Mouse (Mus musculus): ENCODE results near the gene Mrpl20. TPM values are rescaled to one million over a fixed set of nuclear protein-coding genes. Genes with fewer than 3 reads are reported as not detected.

The Mrpl20 gene
- total and polyA plus RNA-seq, 3 experiments = 50.7 to 77.9 (median 69.9) TPM

- peak overlapping the region; percentile 98 for H3K27ac ChIP-seq
- DNase-seq = no peak
- peak overlapping the region; percentile 99 for H3K4me3 ChIP-seq
- intact Hi-C loops (cut with DNase I) = loop anchor here (1.0 to 5.0 kb wide), 3 partner anchors 9 to 140 kb away; partner anchors contain the start of gene Aurkaip1
- no peak for TF ChIP-seq EP300 (IDR thresholded peaks at IDR 0.05; ENCODE audit: insufficient read depth, low read depth, low read length)
- TF ChIP-seq POLR2A (IDR thresholded peaks at IDR 0.05; ENCODE audit: insufficient read depth, low read depth, low read length) = no peak
- no peak for TF ChIP-seq CTCF (IDR thresholded peaks at IDR 0.05)
- H3K4me1 ChIP-seq (ENCODE audit: control insufficient read depth, insufficient read depth, low read length) = peaks cover 6% of the 10 kb centered on the region
- peaks cover 10% of the 10 kb centered on the region for H3K79me2 ChIP-seq (replicated peaks; ENCODE audit: control insufficient read depth, insufficient read depth, low read length)
- WGBS = under 1% methylated on average over 49 of the region's 49 CpGs
- H3K9ac ChIP-seq (ENCODE audit: low read depth, low read length) = peak overlapping the region; percentile 94
- peaks cover 27% of the 10 kb centered on the region for H3K36me3 ChIP-seq (ENCODE audit: control insufficient read depth, insufficient read depth, low read length)
- H3K27me3 ChIP-seq (ENCODE audit: control insufficient read depth, insufficient read depth, low read length) = no peaks in the 10 kb centered on the region
Observed at GRCm38 (mm10) chr4:155812665-155813181, 10.0 kb downstream of the Mrpl20 start.

- no peak for TF ChIP-seq EP300 (IDR thresholded peaks at IDR 0.05; ENCODE audit: insufficient read depth, low read depth, low read length)
- TF ChIP-seq POLR2A (IDR thresholded peaks at IDR 0.05; ENCODE audit: insufficient read depth, low read depth, low read length) = no peak
- no peak for TF ChIP-seq CTCF (IDR thresholded peaks at IDR 0.05)
- DNase-seq = no peak
- Histone ChIP-seq H3K27me3 (ENCODE audit: control insufficient read depth, insufficient read depth, low read length) (no peaks in the 10 kb centered on the region), H3K4me1 (ENCODE audit: control insufficient read depth, insufficient read depth, low read length) (peaks cover 3% of the 10 kb centered on the region), H3K4me3 (no peak overlapping the region), H3K79me2 (replicated peaks; ENCODE audit: control insufficient read depth, insufficient read depth, low read length) (peaks cover 8% of the 10 kb centered on the region), H3K27ac (no peak overlapping the region), H3K36me3 (ENCODE audit: control insufficient read depth, insufficient read depth, low read length) (peaks cover 27% of the 10 kb centered on the region), H3K9ac (ENCODE audit: low read depth, low read length) (no peak overlapping the region)
- intact Hi-C loops (cut with DNase I) = no loop called here
- WGBS = 75% methylated on average over 4 of the region's 4 CpGs
Observed at GRCm38 (mm10) chr4:155817533-155817932, 14.9 kb downstream of the Mrpl20 start.

GRCm38 (mm10) chr4:155821025-155821424, 18.3 kb downstream of the Mrpl20 start:
- intact Hi-C loops (cut with DNase I) = no loop called here
- H3K36me3 ChIP-seq (ENCODE audit: control insufficient read depth, insufficient read depth, low read length) = peaks cover 8% of the 10 kb centered on the region
- no peak overlapping the region for H3K27ac ChIP-seq
- 76% methylated on average over 7 of the region's 7 CpGs for WGBS
- H3K9ac ChIP-seq (ENCODE audit: low read depth, low read length) = no peak overlapping the region
- DNase-seq = no peak
- no peaks in the 10 kb centered on the region for H3K4me1 ChIP-seq (ENCODE audit: control insufficient read depth, insufficient read depth, low read length)
- TF ChIP-seq CTCF (IDR thresholded peaks at IDR 0.05) = peak; percentile 62
- no peak for TF ChIP-seq EP300 (IDR thresholded peaks at IDR 0.05; ENCODE audit: insufficient read depth, low read depth, low read length)
- no peak overlapping the region for H3K4me3 ChIP-seq
- H3K27me3 ChIP-seq (ENCODE audit: control insufficient read depth, insufficient read depth, low read length) = no peaks in the 10 kb centered on the region
- no peaks in the 10 kb centered on the region; the same call in 1 of the 2 replicates for H3K79me2 ChIP-seq (replicated peaks; ENCODE audit: control insufficient read depth, insufficient read depth, low read length)

- TF ChIP-seq POLR2A (IDR thresholded peaks at IDR 0.05; ENCODE audit: insufficient read depth, low read depth, low read length) = no peak
- no peak for TF ChIP-seq CTCF (IDR thresholded peaks at IDR 0.05)
- no peak for TF ChIP-seq EP300 (IDR thresholded peaks at IDR 0.05; ENCODE audit: insufficient read depth, low read depth, low read length)
- Histone ChIP-seq H3K27ac (no peak overlapping the region), H3K4me3 (no peak overlapping the region), H3K79me2 (replicated peaks; ENCODE audit: control insufficient read depth, insufficient read depth, low read length) (no peaks in the 10 kb centered on the region), H3K27me3 (ENCODE audit: control insufficient read depth, insufficient read depth, low read length) (no peaks in the 10 kb centered on the region), H3K36me3 (ENCODE audit: control insufficient read depth, insufficient read depth, low read length) (peaks cover 6% of the 10 kb centered on the region), H3K4me1 (ENCODE audit: control insufficient read depth, insufficient read depth, low read length) (no peaks in the 10 kb centered on the region), H3K9ac (ENCODE audit: low read depth, low read length) (no peak overlapping the region)
- 94% methylated on average over 16 of the region's 16 CpGs for WGBS
- intact Hi-C loops (cut with DNase I) = no loop called here
- DNase-seq = no peak
Observed at GRCm38 (mm10) chr4:155823443-155823842, 20.8 kb downstream of the Mrpl20 start.

- no peaks in the 10 kb centered on the region for H3K27me3 ChIP-seq (ENCODE audit: control insufficient read depth, insufficient read depth, low read length)
- H3K79me2 ChIP-seq (replicated peaks; ENCODE audit: control insufficient read depth, insufficient read depth, low read length) = no peaks in the 10 kb centered on the region
- WGBS = 77% methylated on average over 4 of the region's 4 CpGs
- intact Hi-C loops (cut with DNase I) = loop anchor here (2.0 kb wide), 2 partner anchors 17 to 25 kb away; partner anchors contain the start of gene Ccnl2
- H3K4me1 ChIP-seq (ENCODE audit: control insufficient read depth, insufficient read depth, low read length) = peaks cover 12% of the 10 kb centered on the region
- H3K9ac ChIP-seq (ENCODE audit: low read depth, low read length) = no peak overlapping the region
- H3K36me3 ChIP-seq (ENCODE audit: control insufficient read depth, insufficient read depth, low read length) = peaks cover 2% of the 10 kb centered on the region; the same call in 1 of the 2 replicates
- no peak overlapping the region for H3K4me3 ChIP-seq
- TF ChIP-seq POLR2A (IDR thresholded peaks at IDR 0.05; ENCODE audit: insufficient read depth, low read depth, low read length) (no peak), CTCF (IDR thresholded peaks at IDR 0.05) (no peak)
- no peak overlapping the region for H3K27ac ChIP-seq
- DNase-seq = no peak
Observed at GRCm38 (mm10) chr4:155829866-155830265, 27.2 kb downstream of the Mrpl20 start.

- Histone ChIP-seq H3K79me2 (replicated peaks; ENCODE audit: control insufficient read depth, insufficient read depth, low read length) (no peaks in the 10 kb centered on the region), H3K4me1 (ENCODE audit: control insufficient read depth, insufficient read depth, low read length) (peaks cover 12% of the 10 kb centered on the region), H3K9ac (ENCODE audit: low read depth, low read length) (no peak overlapping the region), H3K36me3 (ENCODE audit: control insufficient read depth, insufficient read depth, low read length) (peaks cover 2% of the 10 kb centered on the region; the same call in 1 of the 2 replicates), H3K27me3 (ENCODE audit: control insufficient read depth, insufficient read depth, low read length) (no peaks in the 10 kb centered on the region), H3K4me3 (peak overlapping the region; percentile 68; the same call in 1 of the 2 replicates), H3K27ac (peak overlapping the region; percentile 92)
- DNase-seq = no peak
- no peak for TF ChIP-seq POLR2A (IDR thresholded peaks at IDR 0.05; ENCODE audit: insufficient read depth, low read depth, low read length)
- intact Hi-C loops (cut with DNase I) = loop anchor here (2.0 kb wide), 2 partner anchors 18 to 26 kb away; partner anchors contain the start of gene Ccnl2
- WGBS = 46% methylated on average over 8 of the region's 8 CpGs
Observed at GRCm38 (mm10) chr4:155830596-155830995, 27.9 kb downstream of the Mrpl20 start.

All from heart, adult 2 months (tissue).